In the genomic region with DNA sequence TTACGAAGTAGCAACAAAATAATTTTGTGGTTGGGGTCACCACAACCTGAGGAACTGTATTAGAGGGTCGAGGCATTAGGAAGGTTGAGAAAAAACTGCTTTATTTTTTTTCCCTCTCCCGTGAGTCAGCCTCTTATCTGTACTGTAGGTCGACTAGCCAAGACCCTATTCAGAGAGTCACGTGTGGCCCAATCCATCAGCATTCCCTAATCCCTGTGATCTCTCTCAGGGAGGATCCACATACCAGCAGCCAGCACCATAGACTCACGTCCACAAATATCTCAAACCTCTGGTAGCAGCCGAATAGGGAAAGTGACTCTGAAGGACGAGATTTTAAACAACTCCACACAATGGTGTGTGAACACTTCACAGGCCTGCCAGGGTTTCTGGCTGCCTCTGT, we compare ENCODE assay signal across 23 mouse cellular contexts. TPM values are rescaled to one million over a fixed set of nuclear protein-coding genes. Genes with fewer than 3 reads are reported as not detected.
DNase-seq lines count a peak whose midpoint lies in the region; ATAC-seq and TF ChIP-seq lines count a peak whose summit lies in the region.
"Had no signal": no experiment of that assay in that cellular context is flagged by ENCODE, and none has a peak within 500 bp of the region (broad histone marks: within the 10 kb centered on the region; RNA-seq: fewer than 3 reads in every experiment).

No protein-coding gene starts in this region.

- H3K9ac ChIP-seq in lung, embryonic 14.5 days, result no peak overlapping the region
- no peak overlapping the region for H3K9ac ChIP-seq in lung, postnatal 0 days (replicated peaks; ENCODE audit: low read depth)
- H3K9ac ChIP-seq in heart, embryonic 16.5 days (ENCODE audit: low read length), result peak overlapping the region; percentile 58; the same call in 1 of the 2 replicates
- H3K9ac ChIP-seq: hindbrain, embryonic 13.5 days; intestine, embryonic 15.5 days; liver, embryonic 12.5 days had no signal

- no peak overlapping the region for H3K4me2 ChIP-seq in lung, embryonic 14.5 days
- no peak overlapping the region for H3K4me2 ChIP-seq in lung, postnatal 0 days (replicated peaks; ENCODE audit: low read depth, low read length)
- peak overlapping the region; percentile 54 for H3K4me2 ChIP-seq in heart, embryonic 16.5 days (ENCODE audit: low read depth, low read length)
- H3K4me2 ChIP-seq: hindbrain, embryonic 13.5 days; intestine, embryonic 15.5 days; liver, embryonic 12.5 days had no signal

- no peaks in the 10 kb centered on the region for H3K9me3 ChIP-seq in heart, embryonic 10.5 days
- no peaks in the 10 kb centered on the region for H3K9me3 ChIP-seq in lung, embryonic 14.5 days (ENCODE audit: low read depth, low read length)
- H3K9me3 ChIP-seq in lung, postnatal 0 days (ENCODE audit: low read length), result no peaks in the 10 kb centered on the region
- H3K9me3 ChIP-seq in heart, embryonic 16.5 days (replicated peaks; ENCODE audit: control insufficient read depth, low read length), result no peaks in the 10 kb centered on the region; the same call in 1 of the 2 replicates
- H3K9me3 ChIP-seq: hindbrain, embryonic 13.5 days; intestine, embryonic 15.5 days; liver, embryonic 12.5 days had no signal

- no peak for TF ChIP-seq CTCF in lung, embryonic 14.5 days (IDR thresholded peaks at IDR 0.05; ENCODE audit: low read depth)
- no peak for TF ChIP-seq CTCF in lung, postnatal 0 days (IDR thresholded peaks at IDR 0.05)
- no peak for TF ChIP-seq CTCF in gastrocnemius, adult 2 months (IDR thresholded peaks at IDR 0.05)

- H3K4me3 ChIP-seq in heart, embryonic 10.5 days, result peak overlapping the region; percentile 35; the same call in 1 of the 2 replicates
- no peak overlapping the region for H3K4me3 ChIP-seq in lung, embryonic 14.5 days (ENCODE audit: low read depth, low read length)
- no peak overlapping the region for H3K4me3 ChIP-seq in lung, postnatal 0 days (ENCODE audit: low read depth, low read length)
- peak overlapping the region; percentile 27; the same call in 1 of the 2 replicates for H3K4me3 ChIP-seq in heart, embryonic 16.5 days (ENCODE audit: low read length)
- no peak overlapping the region for H3K4me3 ChIP-seq in gastrocnemius, adult 2 months
- H3K4me3 ChIP-seq: hindbrain, embryonic 13.5 days; intestine, embryonic 15.5 days; liver, embryonic 12.5 days; midbrain, embryonic 10.5 days had no signal

- intact Hi-C loops in gastrocnemius, adult 2 months (cut with DNase I), result no loop called here

- 17% methylated on average over 8 of the region's 8 CpGs for WGBS in heart, embryonic 10.5 days
- 15% methylated on average over 8 of the region's 8 CpGs for WGBS in lung, embryonic 14.5 days
- WGBS in lung, postnatal 0 days, result 26% methylated on average over 8 of the region's 8 CpGs
- WGBS in heart, embryonic 16.5 days, result 13% methylated on average over 8 of the region's 8 CpGs

- H3K27me3 ChIP-seq in heart, embryonic 10.5 days (ENCODE audit: insufficient read depth, poor library complexity, severe bottlenecking), result no peaks in the 10 kb centered on the region
- no peaks in the 10 kb centered on the region for H3K27me3 ChIP-seq in lung, embryonic 14.5 days (ENCODE audit: insufficient read depth, low read length)
- H3K27me3 ChIP-seq in lung, postnatal 0 days (replicated peaks; ENCODE audit: insufficient read depth, low read length), result no peaks in the 10 kb centered on the region
- no peaks in the 10 kb centered on the region for H3K27me3 ChIP-seq in heart, embryonic 16.5 days (ENCODE audit: control insufficient read depth, insufficient read depth, low read length)
- H3K27me3 ChIP-seq: intestine, embryonic 15.5 days had no signal

- H3K4me1 ChIP-seq in heart, embryonic 10.5 days, result peaks cover 21% of the 10 kb centered on the region
- no peaks in the 10 kb centered on the region for H3K4me1 ChIP-seq in lung, embryonic 14.5 days (ENCODE audit: insufficient read depth)
- H3K4me1 ChIP-seq in lung, postnatal 0 days (ENCODE audit: insufficient read depth, low read depth, low read length), result no peaks in the 10 kb centered on the region
- H3K4me1 ChIP-seq in heart, embryonic 16.5 days (ENCODE audit: control insufficient read depth, insufficient read depth, low read length), result peaks cover 11% of the 10 kb centered on the region
- H3K4me1 ChIP-seq: hindbrain, embryonic 13.5 days; liver, embryonic 12.5 days had no signal

- peak; percentile 76 for DNase-seq in heart, embryonic 10.5 days (ENCODE audit: low spot score)
- no peak for DNase-seq in heart, postnatal 4 days
- peak; percentile 28 for DNase-seq in lung, embryonic 14.5 days
- no peak for DNase-seq in lung, postnatal 0 days (ENCODE audit: low spot score)
- no peak for DNase-seq in gastrocnemius, adult 2 months
- DNase-seq in spleen, postnatal 14 days (ENCODE audit: low spot score in 2 of 2), result no peak
- DNase-seq: adrenal gland, adult 8-10 months; B cell, adult 2 months; cerebellum, adult 9-10 months; kidney, adult 9 months; kidney, postnatal 25 days; lung, adult 2 months; lung, postnatal 4 days; right cerebral cortex, adult 18-20 months; spleen, adult 18-20 months; thymus, adult 18-20 months; thymus, postnatal 4 days had no signal

- H3K36me3 ChIP-seq in heart, embryonic 10.5 days, result no peaks in the 10 kb centered on the region
- no peaks in the 10 kb centered on the region for H3K36me3 ChIP-seq in lung, embryonic 14.5 days (ENCODE audit: insufficient read depth)
- H3K36me3 ChIP-seq in lung, postnatal 0 days (ENCODE audit: insufficient read depth, low read length), result no peaks in the 10 kb centered on the region
- H3K36me3 ChIP-seq in heart, embryonic 16.5 days (ENCODE audit: control insufficient read depth, insufficient read depth), result no peaks in the 10 kb centered on the region
- H3K36me3 ChIP-seq: hindbrain, embryonic 13.5 days; intestine, embryonic 15.5 days; liver, embryonic 12.5 days; midbrain, embryonic 10.5 days had no signal

- TF ChIP-seq EP300 in lung, postnatal 0 days (IDR thresholded peaks at IDR 0.05), result no peak

- ATAC-seq in lung, embryonic 14.5 days (ENCODE audit: insufficient read depth), result no peak
- no peak for ATAC-seq in lung, postnatal 0 days
- ATAC-seq in heart, embryonic 16.5 days (replicated peaks; ENCODE audit: extremely low read depth, insufficient read depth, low FRiP score), result peak; percentile 86
- ATAC-seq: intestine, embryonic 15.5 days; liver, embryonic 12.5 days had no signal

- peak overlapping the region; percentile 75 for H3K27ac ChIP-seq in heart, embryonic 10.5 days
- H3K27ac ChIP-seq in lung, embryonic 14.5 days (ENCODE audit: low read depth), result no peak overlapping the region
- no peak overlapping the region for H3K27ac ChIP-seq in lung, postnatal 0 days (ENCODE audit: low read length)
- peak overlapping the region; percentile 76 for H3K27ac ChIP-seq in heart, embryonic 16.5 days (ENCODE audit: low read length)
- H3K27ac ChIP-seq in gastrocnemius, adult 2 months, result no peak overlapping the region
- H3K27ac ChIP-seq: hindbrain, embryonic 13.5 days; intestine, embryonic 15.5 days; liver, embryonic 12.5 days; midbrain, embryonic 10.5 days had no signal

RNA-seq across cellular contexts. Expression of a gene that starts 37.5 kb away (rescaled TPM):
- polyA plus RNA-seq in heart, embryonic 10.5 days (2016; fragmentation: Nextera tagmentation; extraction: Ambion mirVana), result 5.1 and 7.1 TPM in 2 replicates
- 1 to 10 TPM; 5.5 to 5.6 TPM for total RNA-seq in heart, postnatal 4 days (2021)
- polyA plus RNA-seq in lung, embryonic 14.5 days (2014; fragmentation: Nextera tagmentation; extraction: Ambion mirVana), result 4.8 and 5.6 TPM in 2 replicates
- polyA plus RNA-seq in lung, postnatal 0 days (2015; fragmentation: Nextera tagmentation; extraction: Ambion mirVana), result 6.5 and 8.1 TPM in 2 replicates
- polyA plus RNA-seq in heart, embryonic 16.5 days (2015; fragmentation: Nextera tagmentation; extraction: Ambion mirVana), result 3.3 and 3.8 TPM in 2 replicates
- 100 to 1,000 TPM; 235 to 336 TPM for total RNA-seq in gastrocnemius, adult 2 months (2021)
- total RNA-seq: monocyte, adult 5-6 weeks had no signal

Comparison
In these comparisons a context has a peak if more than half of its experiments do, and no peak if none do; other contexts are left out.
1. DNase-seq: peak in heart, embryonic 10.5 days (single experiment) and lung, embryonic 14.5 days (single experiment); none in heart, postnatal 4 days (single experiment), lung, postnatal 0 days (single experiment), gastrocnemius, adult 2 months (single experiment) and spleen, postnatal 14 days (0 of 2).
2. H3K27ac ChIP-seq: peak in heart, embryonic 10.5 days (single experiment) and heart, embryonic 16.5 days (single experiment); none in lung, embryonic 14.5 days (single experiment), lung, postnatal 0 days (single experiment) and gastrocnemius, adult 2 months (single experiment).
3. H3K4me3 ChIP-seq: peak in heart, embryonic 10.5 days (single experiment) and heart, embryonic 16.5 days (single experiment); none in lung, embryonic 14.5 days (single experiment), lung, postnatal 0 days (single experiment) and gastrocnemius, adult 2 months (single experiment).